Mouse (Mus musculus) liver, embryonic 13.5 days (tissue): Measurements from ENCODE around the gene Fcgr1. TPM values are rescaled to one million over a fixed set of nuclear protein-coding genes. Genes with fewer than 3 reads are reported as not detected.
"Not testable (repeated sequence)": the region's sequence is repeated elsewhere in the genome, so short reads cannot be mapped to it uniquely, and the experiment has no call there.

Experiments used
- ATAC-seq: fragments of 200-750 bp; cut with Nextera tagmentation; 2 replicates; pipeline ENCODE4 v1.8.0; 2017; ENCODE audit warnings: low read depth, mild to moderate bottlenecking, moderate number of reproducible peaks, moderate library complexity
- DNase-seq: peaks from one replicate; pipeline ENCODE4 v3.0.0; 2022
- H3K27ac ChIP-seq: fragments of 300-500 bp; sonication (generic); 2 replicates; pipeline ENCODE4 v1.5.1; 2015; ENCODE audit warnings: moderate library complexity, mild to moderate bottlenecking, inconsistent platforms
- H3K27me3 ChIP-seq: fragments of 300-500 bp; sonication (generic); 2 replicates; pipeline ENCODE4 v1.6.1; 2015; ENCODE audit warnings: mild to moderate bottlenecking, inconsistent platforms
- H3K36me3 ChIP-seq: fragments of 300-500 bp; sonication (generic); 2 replicates; pipeline ENCODE4 v1.6.1; 2015; ENCODE audit warnings: mild to moderate bottlenecking, inconsistent platforms
- H3K4me1 ChIP-seq: fragments of 300-500 bp; sonication (generic); replicated peaks from 2 replicates; pipeline ENCODE4 v1.6.1; 2015; ENCODE audit warnings: inconsistent platforms
- H3K4me2 ChIP-seq: fragments of 300-500 bp; sonication (generic); 2 replicates; pipeline ENCODE4 v1.6.1; 2015; ENCODE audit warnings: inconsistent platforms, mild to moderate bottlenecking, moderate library complexity
- H3K4me3 ChIP-seq: fragments of 300-500 bp; sonication (generic); replicated peaks from 2 replicates; pipeline ENCODE4 v1.5.1; 2015; ENCODE audit warnings: mild to moderate bottlenecking, inconsistent platforms
- H3K9ac ChIP-seq: fragments of 300-500 bp; sonication (generic); 2 replicates; pipeline ENCODE4 v1.6.1; 2015; ENCODE audit warnings: mild to moderate bottlenecking, inconsistent platforms
- H3K9me3 ChIP-seq: fragments of 300-500 bp; sonication (generic); replicated peaks from 2 replicates; pipeline ENCODE4 v1.6.1; 2016; ENCODE audit warnings: inconsistent platforms
- WGBS: fragments of 180-500 bp; shearing (Covaris S2); methylation state at CpG from one replicate; pipeline ENCODE4 v1.1.7; 2015; ENCODE audit not compliant: insufficient replicate concordance; 5-methylcytosine and 5-hydroxymethylcytosine counted together
- polyA plus RNA-seq: library from polyadenylated mRNA; unstranded; fragments of >200 nt; fragmentation: Nextera tagmentation; extraction: Ambion mirVana; gene quantifications from 2 replicates; pipeline ENCODE4 v1.2.1, GENCODE M21; 2015

Gene Fcgr1
- polyA plus RNA-seq, 1 experiment from 2014 or later = 3.0 TPM

GRCm38 (mm10) chr3:96292641-96293040, 1.1 kb downstream of the Fcgr1 start:
- no peaks in the 10 kb centered on the region for H3K36me3 ChIP-seq
- H3K4me3 ChIP-seq = no peak overlapping the region
- WGBS = 57% methylated on average over 6 of the region's 6 CpGs
- no peaks in the 10 kb centered on the region for H3K4me1 ChIP-seq
- no peak overlapping the region for H3K4me2 ChIP-seq
- no peaks in the 10 kb centered on the region for H3K27me3 ChIP-seq
- no peak overlapping the region for H3K9ac ChIP-seq
- DNase-seq = no peak
- H3K27ac ChIP-seq = no peak overlapping the region
- no peaks in the 10 kb centered on the region for H3K9me3 ChIP-seq
- no peak for ATAC-seq

GRCm38 (mm10) chr3:96290727-96291126, 3.0 kb downstream of the Fcgr1 start:
- 72% methylated on average over 3 of the region's 3 CpGs for WGBS
- not testable (repeated sequence) for H3K9ac ChIP-seq, H3K9me3 ChIP-seq, H3K4me1 ChIP-seq, H3K27ac ChIP-seq, ATAC-seq, H3K36me3 ChIP-seq, H3K4me2 ChIP-seq, DNase-seq, H3K4me3 ChIP-seq, H3K27me3 ChIP-seq

- WGBS = 58% methylated on average over 3 of the region's 3 CpGs
These were observed 4.6 kb downstream of the Fcgr1 start for GRCm38 (mm10) chr3:96289201-96289600.

GRCm38 (mm10) chr3:96287334-96287733, 6.4 kb downstream of the Fcgr1 start:
- H3K36me3 ChIP-seq, DNase-seq, H3K27ac ChIP-seq, H3K9me3 ChIP-seq, H3K4me1 ChIP-seq, H3K4me2 ChIP-seq, H3K4me3 ChIP-seq, H3K9ac ChIP-seq, ATAC-seq: not testable (repeated sequence)
- H3K27me3 ChIP-seq = peaks cover 27% of the 10 kb centered on the region
- WGBS = 80% methylated on average over 11 of the region's 11 CpGs

More at GRCm38 (mm10) chr3:96289201-96289600, 4.6 kb downstream of the Fcgr1 start:
- no peak overlapping the region for H3K4me2 ChIP-seq
- no peaks in the 10 kb centered on the region for H3K36me3 ChIP-seq
- H3K9me3 ChIP-seq = no peaks in the 10 kb centered on the region
- no peak overlapping the region for H3K9ac ChIP-seq
- ATAC-seq = no peak
- H3K27me3 ChIP-seq = peaks cover 13% of the 10 kb centered on the region
- 0 out of 2 replicates have a peak, but pooled peaks cover under 1% of the 10 kb centered on the region for H3K4me1 ChIP-seq
- no peak overlapping the region for H3K27ac ChIP-seq
- DNase-seq = no peak
- no peak overlapping the region for H3K4me3 ChIP-seq

- H3K27me3 ChIP-seq = peaks cover 39% of the 10 kb centered on the region
- DNase-seq = no peak
- peak overlapping the region; percentile 28 for H3K4me2 ChIP-seq
- ATAC-seq = no peak
- H3K4me3 ChIP-seq = no peak overlapping the region
- no peak overlapping the region for H3K9ac ChIP-seq
- WGBS = 19% methylated on average over 4 of the region's 4 CpGs
- H3K9me3 ChIP-seq = no peaks in the 10 kb centered on the region
- 0 out of 2 replicates have a peak, but pooled peaks cover 6% of the 10 kb centered on the region for H3K4me1 ChIP-seq
- no peaks in the 10 kb centered on the region for H3K36me3 ChIP-seq
- no peak overlapping the region for H3K27ac ChIP-seq
These were observed 9.3 kb downstream of the Fcgr1 start for GRCm38 (mm10) chr3:96284457-96284856.

GRCm38 (mm10) chr3:96280660-96281059, 13.1 kb downstream of the Fcgr1 start:
- Histone ChIP-seq H3K4me2 (no peak overlapping the region), H3K9ac (no peak overlapping the region), H3K9me3 (no peaks in the 10 kb centered on the region), H3K36me3 (no peaks in the 10 kb centered on the region), H3K4me1 (peaks cover 26% of the 10 kb centered on the region), H3K4me3 (no peak overlapping the region), H3K27ac (no peak overlapping the region), H3K27me3 (peaks cover 37% of the 10 kb centered on the region)
- WGBS = 46% methylated on average over 6 of the region's 6 CpGs
- DNase-seq (no peak), ATAC-seq (no peak)

- Histone ChIP-seq H3K27me3 (peaks cover 21% of the 10 kb centered on the region), H3K27ac (peak overlapping the region; percentile 86), H3K36me3 (no peaks in the 10 kb centered on the region), H3K9me3 (no peaks in the 10 kb centered on the region), H3K4me1 (peaks cover 28% of the 10 kb centered on the region), H3K4me3 (peak overlapping the region; percentile 70), H3K4me2 (peak overlapping the region; percentile 97), H3K9ac (peak overlapping the region; percentile 84)
- peak; percentile 87 for DNase-seq
- peak; percentile 90 for ATAC-seq
- whole genome bisulfite sequencing = under 1% methylated on average over 49 of the region's 49 CpGs
These were observed 15.8 kb downstream of the Fcgr1 start for GRCm38 (mm10) chr3:96277800-96278624.

GRCm38 (mm10) chr3:96277428-96277799, 16.4 kb downstream of the Fcgr1 start:
- Histone ChIP-seq H3K9me3 (no peaks in the 10 kb centered on the region), H3K36me3 (no peaks in the 10 kb centered on the region), H3K9ac (peak overlapping the region; percentile 84), H3K27me3 (peaks cover 18% of the 10 kb centered on the region), H3K4me3 (peak overlapping the region; percentile 70), H3K4me2 (peak overlapping the region; percentile 97), H3K4me1 (peaks cover 28% of the 10 kb centered on the region), H3K27ac (peak overlapping the region; percentile 86)
- ATAC-seq (peak; percentile 69), DNase-seq (peak; percentile 66)
- 11% methylated on average over 8 of the region's 8 CpGs for WGBS

GRCm38 (mm10) chr3:96273591-96274465, 19.9 kb downstream of the Fcgr1 start:
- peaks cover 5% of the 10 kb centered on the region; the same call in 1 of the 2 replicates for H3K27me3 ChIP-seq
- peaks cover 31% of the 10 kb centered on the region for H3K4me1 ChIP-seq
- H3K9me3 ChIP-seq = no peaks in the 10 kb centered on the region
- DNase-seq = peak; percentile 49
- 0 out of 2 replicates have a peak overlapping the region, but pooled peaks have one; percentile 15 for H3K9ac ChIP-seq
- no peak overlapping the region for H3K4me2 ChIP-seq
- 50% methylated on average over 17 of the region's 17 CpGs for WGBS
- 0 out of 2 replicates have a peak overlapping the region, but pooled peaks have one; percentile 21 for H3K27ac ChIP-seq
- no peaks in the 10 kb centered on the region for H3K36me3 ChIP-seq
- no peak overlapping the region for H3K4me3 ChIP-seq
- ATAC-seq = no peak

GRCm38 (mm10) chr3:96269511-96270474, 24.0 kb downstream of the Fcgr1 start, which contains the start of gene Hist2h2bb:
TSS of gene Hist2h2bb (plus strand) at chr3:96269752.
- peak within 1 kb of the TSS; percentile 66 for H3K4me3 ChIP-seq
- under 1% methylated on average over 45 of the region's 45 CpGs for WGBS
- ATAC-seq (peak; percentile 85), DNase-seq (peak; percentile 90)
- no peaks in the 10 kb centered on the region for H3K36me3 ChIP-seq
- H3K9me3 ChIP-seq = no peaks in the 10 kb centered on the region
- peak within 1 kb of the TSS; percentile 100 for H3K27ac ChIP-seq
- H3K4me2 ChIP-seq = peak within 1 kb of the TSS; percentile 82
- H3K27me3 ChIP-seq = peaks cover 5% of the 10 kb centered on the region; the same call in 1 of the 2 replicates
- peak within 1 kb of the TSS; percentile 92 for H3K9ac ChIP-seq
- H3K4me1 ChIP-seq = peaks cover 45% of the 10 kb centered on the region
